In the genomic region with DNA sequence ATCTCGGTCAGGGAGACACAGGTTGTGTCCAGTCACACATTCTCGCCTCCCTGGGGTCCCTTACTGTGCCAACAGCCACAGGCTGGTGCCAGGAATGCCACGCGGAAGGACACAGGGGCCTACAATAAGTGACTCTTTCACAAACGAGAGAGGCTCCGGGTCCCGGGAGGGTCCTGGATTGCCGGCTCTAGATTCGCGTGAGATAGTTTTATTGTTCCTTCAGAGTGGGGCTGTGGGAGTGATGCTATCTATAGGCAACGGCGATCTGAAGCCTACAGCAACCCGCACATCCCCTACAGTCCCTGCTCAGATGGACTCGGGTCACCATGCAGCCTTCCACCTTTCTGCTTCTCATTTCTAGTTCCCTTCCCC, we compare ENCODE assay signal across 8 mouse cellular contexts. TPM values are rescaled to one million over a fixed set of nuclear protein-coding genes. Genes with fewer than 3 reads are reported as not detected.
DNase-seq lines count a peak whose midpoint lies in the region; ATAC-seq and TF ChIP-seq lines count a peak whose summit lies in the region.

No protein-coding gene starts in this region.

- peak overlapping the region; percentile 74 for H3K4me2 ChIP-seq in heart, embryonic 11.5 days
- H3K4me2 ChIP-seq in midbrain, postnatal 0 days (ENCODE audit: low read depth, low read length, poor library complexity, severe bottlenecking) = peak overlapping the region; percentile 64

- WGBS in heart, embryonic 11.5 days (ENCODE audit: insufficient replicate concordance) = 8% methylated on average over 14 of the region's 14 CpGs
- 3% methylated on average over 14 of the region's 14 CpGs for WGBS in midbrain, postnatal 0 days

- no peaks in the 10 kb centered on the region for H3K4me1 ChIP-seq in heart, embryonic 11.5 days (ENCODE audit: control insufficient read depth, insufficient read depth, low read length)
- H3K4me1 ChIP-seq in midbrain, postnatal 0 days (ENCODE audit: insufficient read depth, low read length) = no peaks in the 10 kb centered on the region

- ATAC-seq in heart, embryonic 11.5 days (replicated peaks; ENCODE audit: insufficient number of reproducible peaks, low FRiP score, low TSS enrichment) = peak; percentile 32; the same call in 1 of the 2 replicates
- ATAC-seq in midbrain, postnatal 0 days (ENCODE audit: low FRiP score) = no peak

- peak overlapping the region; percentile 71 for H3K4me3 ChIP-seq in heart, embryonic 11.5 days (ENCODE audit: low read depth, low read length)
- H3K4me3 ChIP-seq in midbrain, postnatal 0 days (ENCODE audit: low read depth, low read length) = peak overlapping the region; percentile 84

- H3K9me3 ChIP-seq in heart, embryonic 11.5 days (replicated peaks; ENCODE audit: control insufficient read depth, low read length) = no peaks in the 10 kb centered on the region
- no peaks in the 10 kb centered on the region for H3K9me3 ChIP-seq in midbrain, postnatal 0 days (ENCODE audit: low read length)

- DNase-seq in layer of hippocampus, postnatal 10 days (ENCODE audit: low spot score in 2 of 2) = peak; percentile 26 to 63
- no peak for DNase-seq in layer of hippocampus, adult 9-10 months (ENCODE audit: low spot score)
- DNase-seq in MN1 (ENCODE audit: low spot score) = peak; percentile 60
- peak; percentile 73 to 82 for DNase-seq in cerebellum, postnatal 25 days
- DNase-seq in kidney, postnatal 25 days = peak; percentile 30 to 76
- peak; percentile 64 for DNase-seq in midbrain, postnatal 0 days (ENCODE audit: low spot score)
- DNase-seq in T-cell, adult 2 months (ENCODE audit: low spot score) = no peak

- peak overlapping the region; percentile 98 for H3K9ac ChIP-seq in heart, embryonic 11.5 days (ENCODE audit: low read depth, low read length)
- H3K9ac ChIP-seq in midbrain, postnatal 0 days (replicated peaks; ENCODE audit: low read length, poor library complexity, severe bottlenecking) = peak overlapping the region; percentile 95

- peaks cover 3% of the 10 kb centered on the region; the same call in 1 of the 2 replicates for H3K36me3 ChIP-seq in heart, embryonic 11.5 days (ENCODE audit: control insufficient read depth, insufficient read depth, low read length)
- H3K36me3 ChIP-seq in midbrain, postnatal 0 days (ENCODE audit: insufficient read depth, low read length) = no peaks in the 10 kb centered on the region

- TF ChIP-seq CTCF in midbrain, postnatal 0 days (IDR thresholded peaks at IDR 0.05) = no peak

- peak overlapping the region; percentile 96 for H3K27ac ChIP-seq in heart, embryonic 11.5 days (ENCODE audit: low read depth, low read length)
- peak overlapping the region; percentile 99 for H3K27ac ChIP-seq in midbrain, postnatal 0 days (ENCODE audit: low read depth, low read length)

- no peaks in the 10 kb centered on the region for H3K27me3 ChIP-seq in heart, embryonic 11.5 days (ENCODE audit: control insufficient read depth, insufficient read depth, low read length)
- H3K27me3 ChIP-seq in midbrain, postnatal 0 days (ENCODE audit: insufficient read depth, low read length) = no peaks in the 10 kb centered on the region

RNA-seq across cellular contexts. Expression of a gene that starts 0.7 kb away (rescaled TPM):
- 100 to 1,000 TPM; 181 to 211 TPM for total RNA-seq in layer of hippocampus, postnatal 10 days (2021)
- 99.8 and 111 TPM in 2 replicates for polyA plus RNA-seq in heart, embryonic 11.5 days (2014; fragmentation: Nextera tagmentation; extraction: Ambion mirVana)
- 120 and 161 TPM in 2 replicates for total RNA-seq in midbrain, postnatal 0 days (2014; rRNA removed)
- 80.6 and 109 TPM in 2 replicates for polyA plus RNA-seq in midbrain, postnatal 0 days (2015; fragmentation: Nextera tagmentation; extraction: Ambion mirVana)

Comparison
In these comparisons a context has a peak if more than half of its experiments do, and no peak if none do; other contexts are left out.
1. DNase-seq: peak in layer of hippocampus, postnatal 10 days (2 of 2), MN1 (single experiment), cerebellum, postnatal 25 days (2 of 2), kidney, postnatal 25 days (2 of 2) and midbrain, postnatal 0 days (single experiment); none in layer of hippocampus, adult 9-10 months (single experiment) and T-cell, adult 2 months (single experiment).